Mouse (Mus musculus): ENCODE measurements around the gene Ube2j1.
A peak's percentile ranks its signal among the peaks of the same experiment; 100 is the strongest.
"Not testable (repeated sequence)": the region's sequence is repeated elsewhere in the genome, so short reads cannot be mapped to it uniquely, and the experiment has no call there.

Ube2j1 gene

DNA sequence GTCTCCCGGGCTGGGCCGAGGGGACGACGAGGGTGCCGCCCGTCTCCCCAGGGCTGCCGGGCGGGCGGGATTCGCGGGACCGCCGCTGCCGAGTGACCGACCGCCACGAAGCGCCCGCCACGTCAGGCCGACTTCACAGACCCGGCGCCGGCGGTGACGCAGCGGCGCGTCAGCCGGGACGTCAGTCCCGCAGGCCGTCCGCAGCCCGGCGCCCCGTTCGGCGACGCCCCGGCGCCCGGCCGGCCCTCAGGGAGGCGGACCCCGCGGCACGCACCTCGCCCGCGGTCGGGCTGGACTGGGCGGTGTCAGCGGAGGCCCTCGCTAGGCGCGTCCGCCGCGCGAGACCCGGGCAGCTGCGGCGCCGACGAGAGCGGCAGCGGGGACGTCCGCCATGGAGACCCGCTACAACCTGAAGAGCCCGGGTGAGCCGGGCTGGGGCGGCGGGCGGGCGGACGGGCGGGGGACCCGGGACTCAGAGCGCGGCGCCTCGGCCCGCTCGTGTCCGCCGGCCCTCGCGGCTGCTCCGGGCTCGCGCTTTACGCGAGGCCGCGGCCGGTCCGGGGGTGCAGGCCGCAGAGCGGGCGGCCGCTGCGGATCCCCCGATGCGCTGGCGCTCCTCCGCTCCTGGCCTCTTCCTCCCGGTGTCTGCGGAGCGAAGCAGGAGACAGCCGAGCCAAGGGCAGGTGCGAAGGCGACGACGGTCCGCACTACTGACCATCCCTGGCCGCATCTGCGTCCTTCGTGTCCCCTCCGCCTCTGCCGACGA is at the start of gene Ube2j1:
Gene Ube2j1, plus strand, starts transcription at position 222 of the 766 bp plus-strand sequence.
- DNase-seq (ENCODE audit: low read depth): peak; percentile 53

DNA sequence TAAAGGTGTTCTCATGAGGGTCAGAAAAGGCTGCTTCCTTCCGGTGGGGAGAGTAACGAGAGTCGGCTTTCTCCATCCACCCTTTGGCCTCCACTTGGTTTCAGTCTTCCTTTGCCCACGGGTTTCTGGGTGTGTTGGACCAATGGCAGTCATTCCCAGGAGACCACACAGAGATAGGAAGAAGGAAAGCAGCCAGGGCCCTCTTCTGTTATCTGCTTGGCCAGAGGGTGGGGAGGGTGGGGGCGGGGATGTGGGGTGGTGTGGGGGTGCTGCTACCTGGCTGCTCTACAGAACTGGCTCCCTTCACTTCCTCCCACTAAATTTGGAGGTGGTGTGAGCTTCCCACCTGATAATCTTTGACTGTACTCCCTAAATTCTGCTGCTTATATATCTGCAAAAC is 49.6 kb upstream of the Ube2j1 start:
- no peak for DNase-seq (ENCODE audit: low read depth)

DNA sequence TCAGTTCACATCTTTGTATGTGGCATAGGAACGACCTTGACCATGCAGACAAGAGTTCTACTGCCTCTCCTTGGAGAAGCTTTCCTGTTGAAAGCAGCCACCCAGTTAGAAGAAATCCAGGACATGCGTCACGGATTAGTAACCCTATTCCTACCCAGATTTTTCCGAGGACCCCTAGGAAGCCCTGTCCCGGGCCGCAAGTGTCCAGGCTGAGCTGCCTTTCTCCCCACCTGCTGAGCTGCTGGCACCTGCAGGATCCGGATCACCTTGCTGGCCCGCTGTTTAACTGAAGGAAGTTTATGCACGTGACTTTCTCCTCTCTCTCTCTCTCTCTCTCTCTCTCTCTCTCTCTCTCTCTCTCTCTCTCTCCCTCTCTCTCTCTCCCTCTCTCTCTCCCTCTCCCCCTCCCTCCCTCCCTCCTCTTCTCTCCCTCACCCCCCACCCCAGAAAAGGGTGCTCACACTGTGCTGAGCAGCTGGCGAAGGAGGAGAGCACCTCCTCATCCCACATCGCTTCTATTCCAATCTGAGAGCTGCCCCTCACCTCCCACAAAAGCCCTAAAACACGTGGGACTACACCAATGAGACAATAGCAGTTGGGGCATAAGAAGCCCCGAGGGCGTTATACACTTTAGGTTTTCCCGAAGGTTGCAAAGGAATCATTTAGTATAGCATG is 49.0 kb upstream of the Ube2j1 start:
- no peak for DNase-seq (ENCODE audit: low read depth)

DNA sequence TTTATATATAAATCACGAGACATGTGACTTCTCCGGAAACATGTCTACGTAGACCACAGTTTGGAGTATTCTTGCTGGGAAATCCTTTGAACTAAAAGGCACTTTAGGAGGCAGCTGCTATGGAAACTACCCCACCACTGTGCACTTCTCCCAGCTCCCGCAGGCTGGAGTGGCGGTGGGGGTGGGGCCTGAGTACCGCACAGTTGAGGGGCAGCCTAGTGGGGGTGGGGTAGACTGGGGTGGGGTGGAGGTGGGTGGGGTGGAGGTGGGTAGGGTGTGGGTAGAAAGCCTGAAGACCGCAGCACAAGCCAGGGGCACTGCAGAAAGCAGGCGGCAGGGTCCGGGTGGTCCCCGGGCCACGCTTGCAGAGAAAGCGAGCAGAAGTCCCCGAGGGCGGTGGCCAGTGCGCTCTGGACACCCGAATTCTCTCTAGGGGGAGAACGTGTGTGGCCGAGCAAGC is 48.5 kb upstream of the Ube2j1 start, which contains the start of gene Rragd:
Gene Rragd, plus strand, starts transcription at position 322 of the 460 bp plus-strand sequence.
- no peak for DNase-seq (ENCODE audit: low read depth)

DNA sequence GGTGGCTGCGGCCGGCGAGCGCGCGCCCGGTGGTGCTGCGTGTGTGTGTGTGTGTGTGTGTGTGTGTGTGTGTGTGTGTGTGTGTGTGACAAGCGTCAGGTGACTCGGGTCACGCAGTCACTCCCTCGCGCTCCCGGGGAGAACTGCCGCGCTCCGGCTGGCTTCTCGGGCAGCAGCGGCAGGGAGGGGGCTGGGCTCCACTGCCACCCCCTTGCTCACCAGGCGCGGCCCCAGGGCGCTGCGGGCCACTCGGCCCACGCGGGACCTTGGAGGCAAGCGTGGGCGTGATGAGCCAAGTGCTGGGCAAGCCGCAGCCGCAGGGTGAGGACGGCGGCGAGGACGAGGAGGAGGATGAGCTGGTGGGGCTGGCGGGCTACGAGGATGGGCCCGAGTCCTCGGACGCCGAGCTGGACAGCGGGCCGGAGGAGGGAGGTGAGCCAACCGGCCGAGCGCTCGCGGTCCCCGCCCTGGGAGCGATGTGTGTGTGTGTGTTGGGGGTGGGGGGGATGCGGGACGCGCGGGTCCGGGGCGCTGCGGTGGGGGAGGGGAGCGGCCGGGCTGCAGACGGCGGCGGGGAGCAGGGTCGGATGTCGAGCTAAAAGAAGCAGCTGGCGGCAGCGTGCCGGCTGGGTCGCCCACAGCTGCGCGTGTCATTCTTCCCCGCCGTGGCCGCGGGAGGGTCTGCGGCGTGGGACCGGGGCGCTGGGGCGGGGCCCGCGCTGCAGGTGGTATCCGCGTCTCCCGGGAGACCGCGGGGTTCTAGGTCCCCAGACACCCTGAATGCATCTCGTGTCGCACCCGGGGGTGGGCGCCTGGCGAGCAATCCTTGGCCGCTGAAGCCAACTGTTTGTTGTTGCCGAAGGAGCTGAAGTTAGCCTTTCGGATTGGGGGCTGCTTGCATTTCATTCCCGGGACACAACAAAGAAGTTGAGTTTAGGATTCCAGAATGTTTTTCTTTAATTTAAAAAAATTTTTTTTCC is 47.8 kb upstream of the Ube2j1 start:
- DNase-seq (ENCODE audit: low read depth): no peak

DNA sequence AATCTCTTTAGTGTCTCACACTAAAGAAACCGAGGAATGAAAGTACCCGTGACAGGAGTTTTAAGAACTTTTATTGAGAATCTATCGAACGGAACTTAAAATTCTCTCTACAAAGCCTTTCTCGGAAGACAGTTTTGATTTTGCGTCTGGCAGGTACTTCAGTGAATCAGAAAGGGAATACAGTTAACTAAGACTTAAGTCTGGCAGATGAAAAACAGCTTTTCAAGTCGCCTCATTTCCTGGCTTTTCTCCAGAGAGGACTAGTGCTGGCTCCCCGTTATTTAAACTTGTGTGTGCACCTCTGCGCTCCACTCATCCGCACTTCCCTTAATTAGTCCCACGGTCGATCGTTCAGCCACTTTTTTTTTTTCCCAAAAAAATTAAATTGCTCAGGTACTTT is 47.0 kb upstream of the Ube2j1 start:
- no peak for DNase-seq (ENCODE audit: low read depth)

DNA sequence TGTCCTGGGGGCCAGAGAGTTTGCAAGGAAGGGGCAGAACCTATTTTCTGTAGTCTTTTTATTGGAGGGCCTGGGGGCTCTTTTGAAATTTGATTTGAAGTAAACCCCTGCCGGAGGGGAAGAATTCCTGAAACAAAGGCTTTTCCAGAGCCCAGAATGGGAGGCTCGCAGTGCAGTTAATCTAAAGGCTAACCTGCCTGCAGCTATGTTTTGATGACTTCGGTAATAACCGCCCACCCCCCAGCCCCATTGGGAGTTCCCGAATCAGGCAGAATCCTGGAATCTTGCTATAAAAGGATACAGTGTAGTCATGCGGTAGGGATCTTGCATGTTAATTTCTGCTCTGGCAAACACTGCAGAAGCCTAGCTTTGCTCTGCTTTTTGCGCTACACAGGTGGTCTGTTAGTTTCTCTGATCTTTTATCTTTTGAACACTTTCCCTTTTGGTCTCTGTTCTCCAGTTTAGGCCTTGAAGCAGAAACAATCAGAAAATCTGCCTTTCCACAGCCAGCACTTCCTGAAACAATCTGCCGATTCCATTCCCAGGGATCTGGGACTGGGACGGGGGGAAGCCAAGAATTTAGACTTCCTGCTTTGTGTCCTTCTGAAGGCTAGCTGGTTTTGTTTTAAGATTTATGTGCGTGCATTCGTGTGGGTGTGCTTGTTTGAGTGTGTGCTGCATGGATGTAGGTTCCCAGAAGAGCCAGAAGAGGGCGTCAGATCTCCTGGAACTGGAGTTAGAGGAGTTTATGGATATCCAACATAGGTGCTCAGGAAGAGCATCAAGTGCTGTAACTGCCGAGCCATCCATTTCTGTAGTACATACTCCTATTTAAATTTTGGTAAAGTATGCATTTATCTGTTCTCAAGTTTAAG is 46.2 kb upstream of the Ube2j1 start:
- DNase-seq (ENCODE audit: low read depth): no peak

DNA sequence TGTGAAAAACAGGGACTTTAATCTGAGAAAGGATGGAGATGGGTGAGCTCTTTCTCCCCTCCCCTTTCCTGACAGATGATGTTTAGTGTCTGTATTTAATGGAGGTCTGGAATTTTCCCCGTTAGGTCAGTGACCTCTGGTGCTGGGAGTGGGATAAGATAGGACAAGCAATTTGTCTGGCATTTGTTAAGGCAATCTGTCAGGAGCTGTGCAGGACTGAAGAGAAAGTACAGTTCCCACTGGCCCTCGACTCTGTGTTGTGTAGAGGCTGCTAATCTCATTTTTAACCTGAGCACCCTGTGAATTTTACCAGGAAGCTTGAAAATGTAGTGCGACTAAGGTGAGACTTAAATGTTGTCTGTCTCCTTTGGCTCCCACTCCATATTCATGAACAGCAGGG is 45.5 kb upstream of the Ube2j1 start:
- DNase-seq (ENCODE audit: low read depth): no peak

DNA sequence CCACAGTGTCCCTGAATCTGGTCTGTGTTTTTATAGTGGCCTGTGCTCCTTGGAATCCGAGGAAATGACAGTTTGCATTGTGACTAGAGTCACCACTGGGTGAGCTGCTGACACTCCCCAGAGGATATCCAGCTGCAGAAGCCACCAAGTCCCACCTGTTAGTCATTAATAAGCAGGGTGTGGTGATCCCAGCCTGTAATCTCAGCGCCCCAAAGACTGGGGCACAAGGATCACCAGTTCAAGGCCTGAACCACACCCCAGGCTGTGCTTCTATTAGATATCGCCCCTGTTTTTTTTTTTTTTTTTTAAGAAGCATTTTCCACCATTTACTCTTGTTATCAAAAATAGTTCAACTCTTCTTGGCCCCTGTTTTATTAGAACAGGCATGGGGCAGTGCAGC is 44.2 kb upstream of the Ube2j1 start:
- DNase-seq (ENCODE audit: low read depth): no peak

DNA sequence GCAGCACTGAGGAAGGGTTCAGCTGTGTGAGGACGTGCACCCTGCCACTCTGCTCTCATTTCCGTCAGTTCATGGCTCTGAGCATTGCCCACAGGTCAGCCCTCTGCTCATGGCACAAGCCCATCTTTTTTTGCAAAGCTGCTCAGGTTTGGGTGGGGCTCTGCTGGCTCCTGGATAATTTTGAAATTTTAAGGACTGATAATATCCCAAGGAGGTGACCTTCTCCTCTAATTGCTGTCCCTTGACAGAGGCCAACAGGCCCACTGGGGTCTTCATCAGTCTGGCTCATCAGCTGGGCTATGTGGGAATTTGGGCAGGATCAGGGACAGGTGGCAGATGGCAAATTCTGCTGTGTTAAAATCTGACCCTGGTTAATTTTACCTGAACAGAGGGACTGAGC is 41.9 kb upstream of the Ube2j1 start:
- DNase-seq (ENCODE audit: low read depth): no peak

DNA sequence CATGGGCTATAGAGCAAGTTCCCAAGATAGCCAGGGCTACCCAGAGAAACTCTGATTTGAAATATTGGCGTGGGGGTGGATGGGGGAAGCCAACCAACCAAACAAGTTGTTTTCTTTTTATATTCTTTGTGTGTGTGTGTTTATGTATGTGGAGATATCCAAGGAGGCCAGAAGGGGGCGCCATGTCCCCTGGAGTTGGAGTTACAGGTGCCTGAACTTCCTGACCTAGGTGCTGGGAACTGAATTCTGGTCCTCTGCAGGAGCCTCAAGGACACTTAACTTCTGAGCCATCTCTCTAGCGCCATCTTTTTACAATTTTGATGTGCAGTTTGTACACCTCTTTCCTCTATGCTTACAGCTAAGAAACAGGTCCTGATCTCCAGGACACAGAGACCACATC is 37.0 kb upstream of the Ube2j1 start:
- DNase-seq (ENCODE audit: low read depth): no peak

DNA sequence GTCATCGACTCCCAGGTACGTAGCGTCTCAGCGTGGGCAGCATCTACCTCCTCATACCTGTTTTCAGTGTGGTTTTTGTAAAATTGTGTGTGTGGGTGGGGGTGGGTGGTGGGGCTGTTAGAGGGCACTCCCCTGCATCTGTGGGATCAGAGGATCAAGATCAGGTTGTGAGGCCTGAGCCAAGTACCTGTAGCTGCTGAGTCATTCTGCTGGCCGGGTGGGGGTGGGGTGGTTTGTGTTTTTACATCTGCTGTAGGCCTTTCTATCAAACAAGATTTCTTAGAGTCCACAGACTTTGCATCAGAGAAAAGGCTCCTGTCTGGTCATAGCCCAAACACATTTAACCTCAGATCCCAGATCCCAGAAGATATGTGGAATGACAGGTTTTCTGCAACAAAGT is 35.1 kb upstream of the Ube2j1 start:
- DNase-seq (ENCODE audit: low read depth): no peak

DNA sequence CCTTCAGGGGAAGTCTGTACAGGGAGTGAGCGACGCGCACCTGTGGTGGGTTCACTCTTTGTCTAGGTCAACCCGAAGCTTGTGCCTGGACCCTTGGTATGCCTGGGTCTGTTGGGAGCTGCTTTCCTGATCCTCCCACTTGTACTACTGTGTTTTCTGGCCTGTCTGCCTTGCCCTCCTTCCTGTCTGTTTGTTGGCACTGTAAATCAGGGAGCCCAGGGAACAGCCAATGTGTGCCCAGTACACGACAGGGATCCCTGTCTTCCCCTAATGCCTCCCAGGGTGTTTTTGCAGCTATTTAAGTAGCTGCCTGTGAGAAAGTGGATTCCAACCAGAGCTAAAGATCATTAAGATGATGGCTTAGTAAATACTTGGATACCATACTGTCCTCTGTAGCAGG is 33.6 kb upstream of the Ube2j1 start:
- no peak for DNase-seq (ENCODE audit: low read depth)

DNA sequence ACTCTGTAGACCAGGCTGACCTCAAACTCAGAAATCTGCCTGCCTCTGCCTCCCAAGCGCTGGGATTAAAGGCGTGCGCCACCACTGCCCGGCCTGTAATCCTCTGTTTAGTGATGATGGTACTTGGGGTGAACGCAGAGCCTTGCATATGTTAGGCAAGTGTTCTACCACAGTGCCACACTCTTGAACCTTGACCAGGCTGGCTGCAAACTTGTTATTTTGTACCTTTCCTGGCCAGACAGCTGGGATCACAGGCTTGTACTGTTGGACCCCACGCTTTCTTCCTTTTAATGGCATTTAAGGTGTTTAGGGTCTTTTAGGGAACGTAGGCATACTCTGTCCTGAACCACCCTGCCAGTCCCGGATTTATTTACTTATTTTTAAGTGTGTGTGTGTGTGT is 32.2 kb upstream of the Ube2j1 start:
- no peak for DNase-seq (ENCODE audit: low read depth)

DNA sequence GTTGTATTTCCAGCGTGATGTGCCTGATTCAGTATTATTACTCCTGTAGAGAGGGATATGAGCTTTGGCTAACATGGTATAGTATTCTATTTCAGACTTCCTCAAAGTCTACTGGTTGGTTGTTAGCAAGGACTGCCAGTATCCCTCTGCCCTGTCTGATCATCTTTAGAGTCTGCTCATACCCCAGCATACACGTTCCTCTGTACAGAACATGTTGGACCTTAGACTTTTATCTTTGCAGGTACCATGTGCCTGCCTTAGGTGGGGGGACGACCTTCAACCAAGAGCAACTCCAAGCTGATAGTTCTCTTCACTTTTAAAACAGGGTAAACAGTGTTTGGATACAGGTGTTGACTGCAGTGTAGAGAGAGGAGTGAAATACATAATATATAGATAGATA is 29.1 kb upstream of the Ube2j1 start:
- DNase-seq (ENCODE audit: low read depth): no peak

DNA sequence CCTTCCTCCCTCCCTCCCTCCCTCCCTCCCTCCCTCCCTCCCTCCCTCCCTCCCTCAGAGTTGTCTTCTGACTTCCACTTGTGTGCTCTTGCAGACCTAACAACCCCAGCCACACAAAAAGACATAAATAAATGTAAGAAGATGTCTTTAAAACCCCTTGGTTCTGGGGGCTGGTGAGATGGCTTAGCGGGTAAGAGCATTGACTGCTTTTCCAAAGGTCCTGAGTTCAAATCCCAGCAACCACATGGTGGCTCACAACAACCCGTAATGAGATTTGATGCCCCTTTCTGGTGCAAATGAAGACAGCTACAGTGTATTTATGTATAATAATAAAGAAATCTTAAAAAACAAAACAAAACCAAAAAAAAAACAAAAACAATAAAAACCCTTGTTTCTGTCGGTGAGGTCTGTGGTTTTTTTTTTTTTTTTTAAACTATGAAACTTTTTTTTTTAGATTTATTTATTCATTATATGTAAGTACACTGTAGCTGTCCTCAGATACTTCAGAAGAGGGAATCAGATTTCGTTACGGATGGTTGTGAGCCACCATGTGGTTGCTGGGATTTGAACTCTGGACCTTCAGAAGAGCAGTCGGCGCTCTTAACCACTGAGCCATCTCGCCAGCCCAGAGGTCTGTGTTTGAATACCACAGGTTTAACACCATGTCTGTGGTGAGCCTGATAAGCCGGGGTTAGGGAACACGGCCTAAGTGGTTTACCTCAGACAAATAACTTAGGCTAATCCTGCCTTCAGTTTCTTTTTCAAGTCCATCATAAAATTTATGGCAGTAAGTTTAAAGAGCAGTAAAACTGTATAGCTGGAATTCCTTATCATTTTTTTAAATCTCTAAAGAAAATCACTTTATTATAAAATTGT is 25.4 kb upstream of the Ube2j1 start:
- not testable (repeated sequence) for DNase-seq (ENCODE audit: low read depth)

DNA sequence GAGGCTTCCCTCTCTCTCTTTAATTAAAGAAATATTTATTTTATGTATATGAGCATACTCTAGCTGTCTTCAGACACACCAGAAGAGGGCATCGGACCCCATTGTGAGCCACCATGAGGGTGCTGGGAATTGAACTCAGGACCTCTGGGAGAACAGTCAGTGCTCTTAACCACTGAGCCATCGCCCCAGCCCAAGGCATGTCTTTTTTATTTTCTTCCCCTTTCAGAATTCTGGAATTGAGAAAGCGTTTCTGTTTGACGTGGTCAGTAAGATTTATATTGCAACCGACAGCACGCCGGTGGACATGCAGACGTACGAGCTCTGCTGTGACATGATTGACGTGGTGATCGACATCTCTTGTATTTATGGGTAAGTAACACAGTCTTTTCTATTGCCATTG is 24.4 kb upstream of the Ube2j1 start:
- no peak for DNase-seq (ENCODE audit: low read depth)

DNA sequence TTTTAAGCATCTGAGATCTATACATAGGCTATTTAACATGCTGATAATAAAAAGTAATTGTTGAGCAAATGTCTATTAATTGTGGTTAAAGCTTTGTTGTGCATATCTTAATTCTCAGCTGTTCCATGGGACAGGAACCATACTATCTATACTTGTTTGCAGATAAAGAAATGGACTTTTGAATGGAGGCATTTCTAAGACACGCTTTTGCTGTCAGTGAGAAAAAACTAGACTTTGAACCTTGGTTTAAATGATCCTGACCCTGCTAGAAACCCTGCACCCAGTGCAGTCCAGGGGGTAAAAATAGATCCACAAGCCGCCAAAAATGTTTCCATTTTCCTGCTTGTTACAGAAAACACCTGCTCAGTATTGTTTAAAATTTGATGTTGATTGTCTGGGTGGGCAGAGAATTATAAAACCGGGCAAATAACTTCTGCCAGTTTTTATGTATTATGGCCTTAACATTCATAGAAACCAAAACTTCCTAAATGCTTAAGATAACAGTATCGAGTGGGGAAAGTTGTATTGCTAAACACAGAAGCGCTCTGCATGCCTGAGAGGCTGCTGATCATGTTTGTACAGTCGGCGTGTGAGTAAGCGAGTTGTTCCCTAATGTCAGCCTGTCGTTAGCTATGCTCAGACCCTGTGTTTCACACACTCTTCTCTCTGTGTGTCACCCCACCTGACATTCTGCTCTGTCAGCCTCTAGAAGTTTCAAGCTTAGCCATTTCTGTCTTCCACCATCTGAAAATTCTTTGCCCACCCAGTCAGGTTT is 23.6 kb upstream of the Ube2j1 start:
- DNase-seq (ENCODE audit: low read depth): no peak

DNA sequence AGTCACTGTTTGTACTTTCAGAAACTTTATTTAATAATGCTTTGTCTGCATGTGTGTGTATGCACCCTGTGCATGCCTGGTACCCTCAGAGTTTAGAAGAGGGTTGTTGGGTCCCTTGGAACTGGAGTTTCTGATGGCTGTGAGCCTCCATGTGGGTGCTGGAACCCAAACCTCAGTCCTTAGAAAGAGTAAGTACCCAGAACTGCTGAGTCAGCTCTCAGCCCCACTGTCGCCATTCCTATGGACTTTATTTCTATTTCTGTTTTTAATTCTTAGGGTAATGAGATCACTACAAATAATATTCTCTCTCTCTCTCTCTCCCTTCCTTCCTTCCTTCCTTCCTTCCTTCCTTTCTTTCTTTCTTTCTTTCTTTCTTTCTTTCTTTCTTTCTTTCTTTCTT is 21.1 kb upstream of the Ube2j1 start:
- no peak for DNase-seq (ENCODE audit: low read depth)

DNA sequence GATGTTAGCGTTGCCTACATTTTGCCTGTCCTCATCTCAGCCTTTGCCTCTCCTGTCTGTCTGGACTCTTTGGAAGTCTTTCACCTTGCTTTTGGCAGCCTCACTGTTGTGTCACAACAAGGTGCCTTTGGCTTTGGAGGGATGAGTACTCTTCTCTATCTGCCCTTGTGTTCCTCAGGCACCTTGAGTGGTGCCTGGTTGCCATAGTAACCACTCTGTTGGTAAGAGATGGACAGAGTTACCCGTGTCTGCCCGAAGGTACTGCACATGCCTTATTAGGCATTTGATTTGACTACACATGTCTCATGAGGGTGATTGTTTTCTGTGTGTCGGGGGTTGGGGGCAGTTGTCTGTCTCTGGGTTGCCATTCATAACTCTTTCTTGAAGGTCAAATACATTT is 18.7 kb upstream of the Ube2j1 start:
- DNase-seq (ENCODE audit: low read depth): no peak
